Mouse (Mus musculus) intestine, embryonic 15.5 days (tissue): ENCODE results near the gene Taok3. TPM values are rescaled to one million over a fixed set of nuclear protein-coding genes. Genes with fewer than 3 reads are reported as not detected.

ENCODE experiments used
- ATAC-seq: fragments of 200-750 bp; cut with Nextera tagmentation; 2 replicates; pipeline ENCODE4 v1.8.0; 2017; ENCODE audit warnings: moderate TSS enrichment, moderate library complexity
- H3K27ac ChIP-seq: fragments of 300-500 bp; sonication (generic); 2 replicates; pipeline ENCODE4 v1.5.1; 2015; ENCODE audit warnings: mild to moderate bottlenecking, inconsistent platforms
- H3K27me3 ChIP-seq: fragments of 300-500 bp; sonication (generic); replicated peaks from 2 replicates; pipeline ENCODE4 v1.6.1; 2015; ENCODE audit warnings: inconsistent platforms
- H3K36me3 ChIP-seq: fragments of 300-500 bp; sonication (generic); 2 replicates; pipeline ENCODE4 v1.6.1; 2015; ENCODE audit warnings: inconsistent platforms
- H3K4me1 ChIP-seq: fragments of 300-500 bp; sonication (generic); replicated peaks from 2 replicates; pipeline ENCODE4 v1.6.1; 2015; ENCODE audit warnings: inconsistent platforms
- H3K4me2 ChIP-seq: fragments of 300-500 bp; sonication (generic); replicated peaks from 2 replicates; pipeline ENCODE4 v1.6.1; 2015; ENCODE audit warnings: mild to moderate bottlenecking, inconsistent platforms
- H3K4me3 ChIP-seq: fragments of 300-500 bp; sonication (generic); replicated peaks from 2 replicates; pipeline ENCODE4 v1.5.1; 2015; ENCODE audit warnings: inconsistent platforms
- H3K9ac ChIP-seq: fragments of 300-500 bp; sonication (generic); 2 replicates; pipeline ENCODE4 v1.6.1; 2015; ENCODE audit warnings: inconsistent platforms
- H3K9me3 ChIP-seq: fragments of 300-500 bp; sonication (generic); 2 replicates; pipeline ENCODE4 v1.6.1; 2016; ENCODE audit warnings: inconsistent platforms
- WGBS: fragments of 180-500 bp; shearing (Covaris S2); methylation state at CpG from one replicate; pipeline ENCODE4 v1.1.7; 2015; 5-methylcytosine and 5-hydroxymethylcytosine counted together
- polyA plus RNA-seq: library from polyadenylated mRNA; unstranded; fragments of >200 nt; fragmentation: Nextera tagmentation; extraction: Ambion mirVana; gene quantifications from 2 replicates; pipeline ENCODE4 v1.2.1, GENCODE M21; 2015

Taok3 gene
- polyA plus RNA-seq, 1 experiment from 2014 or later, result 44.9 TPM

DNA sequence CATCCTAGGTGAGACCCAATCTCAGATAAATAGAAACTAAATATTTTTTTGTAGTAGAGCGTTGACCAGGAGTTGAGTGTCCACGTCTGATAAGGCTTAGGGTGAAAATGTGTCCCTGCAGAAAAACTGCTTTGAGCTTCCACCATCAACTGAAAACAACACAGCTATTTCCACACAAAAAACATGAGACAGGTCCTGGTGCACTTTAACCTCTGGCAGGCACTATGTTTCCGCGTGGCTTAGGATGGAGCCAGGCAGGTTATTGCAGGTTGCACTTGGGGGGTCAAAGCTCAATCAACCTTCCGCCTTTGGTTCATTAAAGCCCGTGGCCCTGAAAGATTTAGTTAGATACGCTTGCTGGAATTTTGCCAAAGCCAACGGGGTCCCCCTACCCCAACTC, 1.1 kb upstream of the Taok3 start:
- Histone ChIP-seq H3K4me2 (peak overlapping the region; percentile 20), H3K4me1 (peaks cover 15% of the 10 kb centered on the region), H3K36me3 (no peaks in the 10 kb centered on the region), H3K9me3 (no peaks in the 10 kb centered on the region), H3K27me3 (no peaks in the 10 kb centered on the region), H3K4me3 (no peak overlapping the region), H3K9ac (no peak overlapping the region), H3K27ac (peak overlapping the region; percentile 57)
- WGBS, result 51% methylated on average over 8 of the region's 8 CpGs
- no peak for ATAC-seq

DNA sequence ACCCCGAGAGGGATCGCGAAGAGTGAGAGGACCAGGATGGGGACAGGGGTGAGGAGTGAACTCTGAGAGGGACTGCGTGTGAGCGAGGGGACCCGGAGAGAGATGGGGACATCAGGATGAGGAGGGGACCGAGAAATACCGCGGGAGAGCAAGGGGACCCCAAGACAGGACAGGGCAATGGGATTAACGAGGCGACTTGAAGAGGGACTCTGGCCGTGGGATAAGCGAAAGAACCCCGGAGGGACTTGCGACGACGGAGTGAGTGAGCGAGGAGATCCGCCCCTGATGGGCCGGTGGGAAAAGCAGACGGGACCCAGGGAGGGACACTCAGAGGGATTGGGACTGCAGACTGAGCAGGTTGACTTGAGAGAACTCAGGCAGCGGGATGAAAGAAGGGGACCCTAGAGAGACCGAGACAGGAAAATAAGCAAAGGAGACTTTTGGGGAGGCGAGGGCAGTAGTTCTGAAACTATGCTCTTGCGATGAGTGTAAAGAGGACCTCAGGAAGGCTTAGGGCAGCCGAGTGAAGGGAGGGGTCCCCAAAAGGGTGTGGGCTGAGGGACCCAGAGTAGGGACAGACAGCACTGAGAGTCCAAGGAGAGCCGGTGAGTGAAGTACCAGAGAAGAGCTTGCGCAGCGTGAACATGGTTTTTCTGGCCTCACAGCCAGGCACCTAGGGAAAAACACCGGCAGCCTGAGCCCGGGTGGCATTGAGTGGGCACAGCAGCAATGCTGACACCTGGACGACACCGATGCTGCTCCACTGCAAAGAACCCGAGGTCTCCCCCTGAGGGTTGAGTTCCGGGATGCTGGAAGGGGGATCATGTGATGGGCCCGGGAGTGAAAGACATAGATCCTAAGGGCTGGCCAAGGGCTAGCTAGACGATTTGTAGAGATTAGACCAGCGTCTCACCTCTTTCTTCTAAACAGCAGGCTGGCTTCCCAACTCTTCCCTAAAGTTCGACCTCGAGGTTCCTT, 849 bp downstream of the Taok3 start:
- 1% methylated on average over 40 of the region's 40 CpGs for WGBS
- H3K9ac ChIP-seq, result peak overlapping the region; percentile 67
- ATAC-seq, result no peak
- H3K4me3 ChIP-seq, result peak overlapping the region; percentile 83
- peak overlapping the region; percentile 54 for H3K27ac ChIP-seq
- H3K9me3 ChIP-seq, result no peaks in the 10 kb centered on the region
- peak overlapping the region; percentile 87 for H3K4me2 ChIP-seq
- H3K27me3 ChIP-seq, result no peaks in the 10 kb centered on the region
- H3K36me3 ChIP-seq, result no peaks in the 10 kb centered on the region
- H3K4me1 ChIP-seq, result peaks cover 15% of the 10 kb centered on the region

DNA sequence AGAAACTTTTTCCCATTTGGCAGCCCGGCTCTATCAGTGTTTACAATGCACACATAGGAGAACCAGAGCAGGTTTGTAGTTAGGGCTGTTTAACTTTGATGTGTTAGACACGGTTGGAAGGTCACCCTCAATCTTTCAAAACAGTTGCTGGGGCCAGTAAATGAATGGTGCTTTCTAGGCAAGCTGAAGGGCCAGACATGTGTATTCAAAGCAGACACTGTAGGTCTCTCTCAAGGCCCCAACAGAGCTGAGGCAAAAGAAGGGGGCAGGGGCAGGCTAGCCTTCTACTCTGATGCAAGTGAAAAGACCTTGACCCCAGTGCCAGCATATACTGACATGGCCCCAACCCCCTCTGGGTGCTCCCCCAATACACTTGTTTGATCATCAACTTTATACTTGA, 1.7 kb downstream of the Taok3 start:
- H3K27ac ChIP-seq, result no peak overlapping the region

DNA sequence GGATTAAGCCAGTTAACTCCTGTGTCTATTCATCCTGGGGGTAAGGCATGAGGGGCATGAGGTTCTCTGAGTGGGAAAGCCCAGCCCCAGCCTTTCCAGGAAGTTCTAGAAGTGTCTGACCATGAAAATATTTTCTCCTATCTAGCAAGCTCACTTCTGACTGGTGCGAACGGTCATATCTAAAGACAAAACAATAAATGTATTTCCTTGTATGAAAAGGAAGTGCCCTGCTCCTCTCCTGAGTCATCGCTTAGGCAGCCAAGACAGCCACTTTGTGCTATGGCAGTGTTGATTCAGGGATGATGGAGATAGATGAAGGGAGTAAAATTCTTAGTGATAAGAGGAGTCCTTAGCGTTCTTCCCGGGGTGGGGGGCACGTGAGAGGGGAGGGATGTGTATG, 3.2 kb downstream of the Taok3 start:
- WGBS, result 48% methylated on average over 6 of the region's 6 CpGs
- ATAC-seq, result peak; percentile 8; the same call in 1 of the 2 replicates
- H3K27me3 ChIP-seq, result no peaks in the 10 kb centered on the region
- no peaks in the 10 kb centered on the region for H3K9me3 ChIP-seq
- peak overlapping the region; percentile 64 for H3K27ac ChIP-seq
- no peak overlapping the region for H3K9ac ChIP-seq
- no peak overlapping the region for H3K4me2 ChIP-seq
- peaks cover 15% of the 10 kb centered on the region for H3K4me1 ChIP-seq
- H3K36me3 ChIP-seq, result no peaks in the 10 kb centered on the region
- H3K4me3 ChIP-seq, result no peak overlapping the region

More for the DNA sequence above, 1.7 kb downstream of the Taok3 start:
- Histone ChIP-seq H3K36me3 (no peaks in the 10 kb centered on the region), H3K4me3 (no peak overlapping the region), H3K4me2 (peak overlapping the region; percentile 87), H3K9me3 (no peaks in the 10 kb centered on the region), H3K27me3 (no peaks in the 10 kb centered on the region), H3K9ac (no peak overlapping the region), H3K4me1 (peaks cover 15% of the 10 kb centered on the region)
- no peak for ATAC-seq
- WGBS, result 8% methylated on average over 2 of the region's 2 CpGs

DNA sequence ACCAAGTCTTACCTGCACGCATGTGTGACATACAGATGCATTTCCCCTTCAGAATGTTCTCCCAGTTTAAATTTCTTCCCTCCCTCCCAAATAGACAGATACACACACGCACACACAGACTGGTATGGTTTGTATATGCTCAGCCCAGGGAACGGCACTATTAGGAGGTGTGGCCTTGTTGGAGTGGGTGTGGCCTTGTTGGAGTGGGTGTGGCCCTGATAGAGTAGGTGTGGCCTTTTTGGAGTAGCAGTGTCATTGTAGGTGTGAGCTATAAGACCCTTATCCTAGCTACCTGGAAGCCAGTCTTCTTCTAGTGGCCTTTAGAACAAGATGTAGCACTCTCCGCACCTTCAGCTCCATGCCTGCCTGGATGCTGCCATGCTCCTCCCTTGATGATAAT, 3.9 kb downstream of the Taok3 start:
- 85% methylated on average over 4 of the region's 4 CpGs for WGBS
- Histone ChIP-seq H3K36me3 (no peaks in the 10 kb centered on the region), H3K9me3 (no peaks in the 10 kb centered on the region), H3K4me3 (no peak overlapping the region), H3K9ac (no peak overlapping the region), H3K27ac (0 out of 2 replicates have a peak overlapping the region, but pooled peaks have one; percentile 15), H3K4me2 (no peak overlapping the region), H3K27me3 (no peaks in the 10 kb centered on the region), H3K4me1 (peaks cover 15% of the 10 kb centered on the region)
- no peak for ATAC-seq

DNA sequence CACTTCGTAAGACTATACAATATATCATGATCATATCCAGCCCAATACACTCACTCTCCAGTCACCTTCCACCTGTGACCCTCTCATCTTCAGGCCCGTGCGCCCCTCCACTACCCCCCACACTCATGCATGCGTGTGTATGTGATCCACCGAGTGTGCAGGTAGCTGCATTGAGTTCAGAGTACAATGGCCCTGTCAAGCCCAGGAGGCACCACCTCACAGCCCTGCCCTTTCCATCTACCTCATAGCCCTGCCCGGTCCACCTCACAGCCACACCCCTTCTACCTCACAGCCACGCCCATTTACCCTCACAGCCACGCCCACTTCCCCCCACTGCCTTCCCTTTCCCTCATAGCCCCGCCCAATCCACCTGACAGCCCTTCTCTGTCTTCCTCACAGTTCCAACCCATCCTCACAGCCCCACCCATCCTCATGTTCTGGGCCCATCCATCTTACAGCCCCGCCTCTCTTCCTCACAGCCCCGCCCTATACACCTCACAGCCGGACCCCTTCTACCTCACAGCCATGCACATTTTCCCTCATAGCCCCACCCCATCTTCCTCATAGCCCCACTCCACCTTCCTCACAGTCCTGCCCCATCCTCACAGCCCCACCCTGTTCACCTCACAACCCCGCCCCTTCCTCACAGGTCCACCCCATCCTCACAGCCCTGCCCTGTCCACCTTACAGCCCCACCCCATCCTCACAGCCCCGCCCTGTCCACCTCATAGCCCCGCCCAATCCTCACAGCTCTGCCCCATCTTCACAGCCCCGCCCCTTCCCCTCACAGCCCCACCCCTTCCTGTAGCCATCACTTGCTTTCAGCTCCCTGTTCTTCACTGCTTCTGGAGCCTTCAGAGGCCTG, 5.8 kb downstream of the Taok3 start:
- Histone ChIP-seq H3K4me1 (peaks cover 15% of the 10 kb centered on the region), H3K27me3 (no peaks in the 10 kb centered on the region), H3K36me3 (no peaks in the 10 kb centered on the region), H3K27ac (no peak overlapping the region), H3K9ac (no peak overlapping the region), H3K4me2 (no peak overlapping the region), H3K9me3 (no peaks in the 10 kb centered on the region), H3K4me3 (no peak overlapping the region)
- 82% methylated on average over 16 of the region's 16 CpGs for WGBS
- peak; percentile 27 for ATAC-seq

DNA sequence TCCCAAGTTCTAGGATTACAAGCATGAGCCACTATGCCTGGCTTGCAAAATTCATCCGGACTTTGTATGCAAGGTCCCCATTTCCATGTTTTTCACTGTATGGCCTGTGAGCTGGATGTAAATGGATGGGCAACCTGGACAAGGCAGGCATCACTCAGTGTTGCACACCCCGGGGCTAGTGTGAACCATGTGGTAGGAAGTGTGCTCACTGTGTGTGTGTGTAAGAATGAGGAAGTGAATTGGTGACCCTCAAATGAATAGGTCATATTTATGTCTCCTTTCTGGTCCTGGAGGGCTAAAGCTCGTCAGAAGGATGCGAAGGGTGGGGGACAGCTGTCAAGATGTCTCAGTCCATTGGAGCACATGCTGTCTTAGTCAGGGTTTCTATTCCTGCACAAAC, 7.1 kb downstream of the Taok3 start:
- no peak overlapping the region for H3K9ac ChIP-seq
- no peak for ATAC-seq
- no peak overlapping the region for H3K27ac ChIP-seq
- peaks cover 6% of the 10 kb centered on the region for H3K4me1 ChIP-seq
- H3K4me2 ChIP-seq, result no peak overlapping the region
- 83% methylated on average over 4 of the region's 4 CpGs for WGBS
- no peaks in the 10 kb centered on the region for H3K27me3 ChIP-seq
- no peaks in the 10 kb centered on the region for H3K9me3 ChIP-seq
- H3K4me3 ChIP-seq, result no peak overlapping the region
- no peaks in the 10 kb centered on the region for H3K36me3 ChIP-seq

DNA sequence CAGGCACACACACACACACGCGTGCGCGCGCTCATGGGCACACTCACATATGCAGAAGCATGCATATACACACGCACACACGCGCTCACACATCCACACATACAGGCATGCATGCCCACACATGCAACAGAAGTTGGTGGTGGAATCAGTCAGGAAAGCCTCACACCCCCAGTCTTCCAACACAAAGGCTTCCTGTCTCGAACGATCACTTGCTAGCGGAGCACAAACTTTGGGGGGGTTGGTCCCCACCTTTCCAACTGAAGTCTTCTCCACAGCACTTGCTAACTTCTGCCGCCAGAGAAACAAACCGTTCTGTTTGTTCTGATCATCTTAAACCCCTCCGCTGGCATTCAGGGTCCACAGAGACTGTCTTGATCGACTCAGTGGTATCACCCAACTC, 10.8 kb downstream of the Taok3 start:
- H3K4me1 ChIP-seq, result peaks cover 13% of the 10 kb centered on the region
- H3K9me3 ChIP-seq, result no peaks in the 10 kb centered on the region
- H3K36me3 ChIP-seq, result no peaks in the 10 kb centered on the region
- H3K27ac ChIP-seq, result no peak overlapping the region
- 90% methylated on average over 15 of the region's 15 CpGs for whole genome bisulfite sequencing
- no peaks in the 10 kb centered on the region for H3K27me3 ChIP-seq
- no peak overlapping the region for H3K4me3 ChIP-seq
- H3K9ac ChIP-seq, result no peak overlapping the region
- ATAC-seq, result no peak
- H3K4me2 ChIP-seq, result no peak overlapping the region

DNA sequence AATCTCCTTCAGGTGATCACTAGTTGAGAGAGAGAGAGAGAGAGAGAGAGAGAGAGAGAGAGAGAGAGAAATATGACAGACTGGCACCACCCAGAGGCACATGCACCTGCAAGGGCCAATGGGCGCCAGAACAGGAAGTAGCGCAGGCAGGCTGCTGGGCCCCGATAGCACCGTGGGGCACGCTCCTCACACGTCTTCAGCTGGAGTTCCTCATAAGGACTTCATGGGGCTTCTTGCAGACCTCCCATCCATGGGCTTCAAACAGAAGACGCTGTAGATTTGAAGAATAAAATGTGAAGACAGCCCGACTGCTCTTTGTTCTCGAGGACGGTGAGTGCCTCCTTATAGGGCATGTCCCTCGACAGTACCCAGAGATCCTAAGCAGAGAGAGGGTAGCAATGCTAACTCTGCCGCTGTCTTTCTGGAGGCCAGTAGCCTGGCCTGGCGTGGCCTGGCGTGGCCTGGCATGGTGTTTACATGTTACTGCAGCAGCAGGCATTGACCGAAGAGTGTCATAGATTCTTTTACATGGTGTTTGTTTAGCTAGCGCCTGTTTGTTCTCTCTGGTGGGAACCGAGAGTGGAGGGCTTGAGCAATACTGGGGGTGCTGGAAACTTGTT, 13.6 kb downstream of the Taok3 start:
- peak overlapping the region; percentile 79 for H3K27ac ChIP-seq
- H3K9me3 ChIP-seq, result no peaks in the 10 kb centered on the region
- no peaks in the 10 kb centered on the region for H3K36me3 ChIP-seq
- 62% methylated on average over 17 of the region's 17 CpGs for WGBS
- peak; percentile 62 for ATAC-seq
- peaks cover 24% of the 10 kb centered on the region for H3K4me1 ChIP-seq
- H3K27me3 ChIP-seq, result no peaks in the 10 kb centered on the region
- H3K9ac ChIP-seq, result no peak overlapping the region
- peak overlapping the region; percentile 42 for H3K4me2 ChIP-seq
- H3K4me3 ChIP-seq, result peak overlapping the region; percentile 3

DNA sequence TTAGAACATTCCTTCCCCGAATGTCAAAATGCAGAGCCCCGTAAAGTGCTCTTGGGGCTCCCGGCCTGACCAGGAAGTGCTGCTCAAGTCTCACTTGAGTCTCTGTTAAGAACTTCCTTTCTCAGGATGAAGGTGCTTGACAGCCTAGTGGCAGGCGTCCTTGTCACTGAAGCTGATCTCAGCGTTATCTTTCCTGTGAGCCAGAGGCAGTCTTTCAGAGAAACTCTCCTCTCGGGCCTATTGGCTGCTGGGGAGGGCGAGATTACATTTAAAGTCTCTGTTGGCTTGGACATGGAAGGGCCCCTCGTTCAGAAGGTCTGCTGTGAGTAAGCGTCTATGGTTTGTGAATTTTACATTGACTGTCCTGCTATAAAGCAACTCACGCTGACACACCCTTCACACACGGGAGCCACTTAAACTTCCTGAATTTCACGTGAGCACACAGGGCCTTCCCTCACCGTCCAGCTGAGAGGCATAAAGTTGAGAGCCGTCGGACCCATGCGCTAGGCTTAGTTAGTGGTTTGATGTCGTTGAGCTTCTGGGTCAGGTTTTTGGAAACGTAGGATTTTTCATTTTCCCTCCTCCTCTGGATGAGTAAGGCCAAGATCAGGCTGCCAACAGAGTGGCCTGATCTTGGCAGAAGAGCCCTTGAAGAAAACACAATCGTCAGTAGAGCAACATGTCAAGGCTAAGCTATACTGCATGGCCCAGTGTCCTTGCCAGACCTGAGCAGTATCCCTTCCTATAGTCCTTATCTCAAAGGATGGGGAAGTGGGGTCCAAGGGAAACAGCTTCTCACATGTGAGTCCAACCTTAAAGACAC, 14.3 kb downstream of the Taok3 start:
- H3K9ac ChIP-seq, result no peak overlapping the region
- peaks cover 29% of the 10 kb centered on the region for H3K4me1 ChIP-seq
- peak overlapping the region; percentile 3 for H3K4me3 ChIP-seq
- no peaks in the 10 kb centered on the region for H3K9me3 ChIP-seq
- ATAC-seq, result peak; percentile 61
- H3K27me3 ChIP-seq, result no peaks in the 10 kb centered on the region
- peak overlapping the region; percentile 42 for H3K4me2 ChIP-seq
- peak overlapping the region; percentile 79 for H3K27ac ChIP-seq
- H3K36me3 ChIP-seq, result no peaks in the 10 kb centered on the region
- 49% methylated on average over 19 of the region's 19 CpGs for WGBS

DNA sequence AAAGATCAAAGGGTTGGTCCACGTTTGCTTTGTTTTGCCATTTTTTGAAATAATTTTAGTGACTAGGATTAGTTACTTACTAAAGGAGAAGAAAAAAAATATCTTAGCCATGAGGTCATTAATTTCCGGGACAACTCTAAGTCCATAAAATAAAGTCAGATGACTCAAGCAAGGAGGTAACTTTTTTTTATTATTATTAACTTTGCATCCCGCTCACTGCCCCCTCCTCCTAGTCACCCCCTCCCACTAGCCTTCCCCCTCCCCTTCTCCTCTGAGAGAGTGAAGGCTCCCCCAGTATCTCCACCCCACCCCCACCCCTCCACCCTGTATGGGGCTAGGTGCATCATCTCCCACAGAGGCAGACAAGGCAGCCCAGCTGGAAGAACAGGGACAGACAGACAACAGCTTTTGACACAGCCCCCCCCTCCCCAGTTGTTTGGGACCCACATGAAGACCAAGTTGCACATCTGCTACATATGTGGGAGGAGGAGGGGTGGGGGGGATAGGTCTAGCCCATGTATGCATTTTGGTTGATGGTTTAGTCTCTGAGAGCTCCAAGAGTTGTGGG, 15.0 kb downstream of the Taok3 start:
- Histone ChIP-seq H3K36me3 (no peaks in the 10 kb centered on the region), H3K4me3 (no peak overlapping the region), H3K9me3 (no peaks in the 10 kb centered on the region), H3K27ac (peak overlapping the region; percentile 79), H3K9ac (peak overlapping the region; percentile 23; the same call in 1 of the 2 replicates), H3K27me3 (no peaks in the 10 kb centered on the region), H3K4me1 (peaks cover 31% of the 10 kb centered on the region), H3K4me2 (peak overlapping the region; percentile 42)
- 29% methylated on average over 3 of the region's 3 CpGs for WGBS
- no peak for ATAC-seq
